Comparison of ENCODE assay signal across 27 mouse cellular contexts in genomic region chr4:34226886-34227285, GRCm38 (mm10).
DNase-seq lines count a peak whose midpoint lies in the region; ATAC-seq and TF ChIP-seq lines count a peak whose summit lies in the region.
"Had no signal": no experiment of that assay in that cellular context is flagged by ENCODE, and none has a peak within 500 bp of the region (broad histone marks: within the 10 kb centered on the region; RNA-seq: fewer than 3 reads in every experiment).

No protein-coding gene starts in this region.

- TF ChIP-seq CTCF in embryonic fibroblast, embryonic 13.5 days (IDR thresholded peaks at IDR 0.05; ENCODE audit: borderline replicate concordance, insufficient read depth, low read length), result no peak

- H3K4me3 ChIP-seq in embryonic fibroblast, embryonic 13.5 days (ENCODE audit: insufficient read depth, low read length), result no peak overlapping the region
- no peak overlapping the region for H3K4me3 ChIP-seq in kidney, embryonic 16.5 days (ENCODE audit: low read length)
- H3K4me3 ChIP-seq: embryonic facial prominence, embryonic 12.5 days; embryonic facial prominence, embryonic 15.5 days; erythroblast, embryonic 14.5 days; forebrain, embryonic 12.5 days; gastrocnemius, adult 2 months; heart, embryonic 12.5 days; heart, embryonic 15.5 days; intestine, embryonic 15.5 days had no signal

- TF ChIP-seq POLR2A in embryonic fibroblast, embryonic 13.5 days (IDR thresholded peaks at IDR 0.05; ENCODE audit: low read depth, low read length), result no peak

- no peaks in the 10 kb centered on the region for H3K9me3 ChIP-seq in kidney, embryonic 16.5 days (ENCODE audit: low read length)
- H3K9me3 ChIP-seq: embryonic facial prominence, embryonic 12.5 days; embryonic facial prominence, embryonic 15.5 days; forebrain, embryonic 12.5 days; heart, embryonic 12.5 days; heart, embryonic 15.5 days; intestine, embryonic 15.5 days had no signal

- H3K9ac ChIP-seq in kidney, embryonic 16.5 days (replicated peaks; ENCODE audit: low read length), result no peak overlapping the region
- H3K9ac ChIP-seq: embryonic facial prominence, embryonic 12.5 days; embryonic facial prominence, embryonic 15.5 days; forebrain, embryonic 12.5 days; forebrain, postnatal 0 days; heart, embryonic 12.5 days; heart, embryonic 15.5 days; intestine, embryonic 15.5 days had no signal

- no peaks in the 10 kb centered on the region for H3K36me3 ChIP-seq in kidney, embryonic 16.5 days (ENCODE audit: insufficient read depth, low read length)
- H3K36me3 ChIP-seq: embryonic facial prominence, embryonic 12.5 days; embryonic facial prominence, embryonic 15.5 days; forebrain, embryonic 12.5 days; heart, embryonic 12.5 days; heart, embryonic 15.5 days; intestine, embryonic 15.5 days had no signal

- no peak for ATAC-seq in kidney, embryonic 16.5 days (ENCODE audit: low FRiP score, low TSS enrichment)
- ATAC-seq: CD4-positive, CD25-positive, alpha-beta regulatory T cell, adult 4 months; intestine, embryonic 15.5 days had no signal

- H3K4me1 ChIP-seq in embryonic fibroblast, embryonic 13.5 days (ENCODE audit: control insufficient read depth, insufficient read depth, low read length), result peaks cover 11% of the 10 kb centered on the region
- H3K4me1 ChIP-seq in kidney, embryonic 16.5 days (ENCODE audit: insufficient read depth, low read length), result no peaks in the 10 kb centered on the region
- H3K4me1 ChIP-seq: embryonic facial prominence, embryonic 12.5 days; forebrain, embryonic 12.5 days; heart, embryonic 15.5 days; intestine, embryonic 15.5 days had no signal

- H3K27me3 ChIP-seq in kidney, embryonic 16.5 days (ENCODE audit: insufficient read depth, low read length), result no peaks in the 10 kb centered on the region
- H3K27me3 ChIP-seq: embryonic facial prominence, embryonic 12.5 days; embryonic facial prominence, embryonic 15.5 days; forebrain, embryonic 12.5 days; heart, embryonic 12.5 days; heart, embryonic 15.5 days; intestine, embryonic 15.5 days; Patski had no signal

- peak overlapping the region; percentile 89 for H3K27ac ChIP-seq in embryonic fibroblast, embryonic 13.5 days (ENCODE audit: insufficient read depth, low read length)
- no peak overlapping the region for H3K27ac ChIP-seq in kidney, embryonic 16.5 days (ENCODE audit: low read length)
- H3K27ac ChIP-seq: embryonic facial prominence, embryonic 12.5 days; embryonic facial prominence, embryonic 15.5 days; forebrain, embryonic 12.5 days; gastrocnemius, adult 2 months; heart, embryonic 15.5 days; intestine, embryonic 15.5 days had no signal

- peak; percentile 5 for DNase-seq in cerebellum, adult 9-11 months
- DNase-seq in cerebellum, postnatal 10 days, result no peak
- peak; percentile 54 for DNase-seq in heart, adult 11 months
- no peak for DNase-seq in heart, postnatal 25 days (ENCODE audit: low spot score)
- peak; percentile 89 for DNase-seq in Muller cell, postnatal 12 days (ENCODE audit: inconsistent ontology term)
- no peak for DNase-seq in urinary bladder, adult 18-20 months (ENCODE audit: low spot score in 2 of 2)
- DNase-seq: adrenal gland, postnatal 10 days; B cell, adult 2 months; forebrain, postnatal 0 days; gastrocnemius, adult 2 months; gastrocnemius, postnatal 14 days; heart, adult 18-20 months; heart, postnatal 10 days; heart, postnatal 4 days; kidney, adult 11 months; kidney, adult 8-10 months had no signal

- WGBS in kidney, embryonic 16.5 days, result 90% methylated on average over 5 of the region's 5 CpGs

- intact Hi-C loops in heart, postnatal 25 days (cut with DNase I), result no loop called here

- no peak overlapping the region for H3K4me2 ChIP-seq in kidney, embryonic 16.5 days (replicated peaks; ENCODE audit: low read depth, low read length)
- H3K4me2 ChIP-seq: embryonic facial prominence, embryonic 12.5 days; embryonic facial prominence, embryonic 15.5 days; forebrain, embryonic 12.5 days; heart, embryonic 12.5 days; heart, embryonic 15.5 days; intestine, embryonic 15.5 days had no signal

Comparison
In these comparisons a context has a peak if more than half of its experiments do, and no peak if none do; other contexts are left out.
1. DNase-seq: peak in cerebellum, adult 9-11 months (single experiment), heart, adult 11 months (single experiment) and Muller cell, postnatal 12 days (single experiment); none in cerebellum, postnatal 10 days (0 of 2), heart, postnatal 25 days (single experiment) and urinary bladder, adult 18-20 months (0 of 2).